Mouse (Mus musculus) MEL (cell line): ENCODE data around the gene Cyb561d1. TPM values are rescaled to one million over a fixed set of nuclear protein-coding genes. Genes with fewer than 3 reads are reported as not detected.
A peak's percentile ranks its signal among the peaks of the same experiment; 100 is the strongest.

Experiments
- DNase-seq: peaks from one replicate; pipeline ENCODE4 v3.0.0; 2011; ENCODE audit warnings: low read depth, low spot score
- H3K27ac ChIP-seq: 2 replicates; pipeline ENCODE4 v1.5.1; 2012; ENCODE audit warnings: low read depth, mild to moderate bottlenecking, control low read depth, low read length, moderate library complexity; ENCODE audit not compliant: control insufficient read depth
- H3K27me3 ChIP-seq, 2 experiments: fragments of 150-350 bp in 1 of 2; sonication (generic) in 1 of 2; 2 replicates each; pipeline ENCODE4 v1.6.1; 2012; ENCODE audit warnings: low read length in 2 of 2, mild to moderate bottlenecking in 2 of 2, improper control_type of control experiment in 1 of 2, moderate library complexity in 1 of 2; ENCODE audit not compliant: insufficient read depth in 2 of 2, control insufficient read depth in 1 of 2
- H3K36me3 ChIP-seq, 2 experiments: 2 replicates each; pipeline ENCODE4 v1.6.1; 2012 to 2014; ENCODE audit warnings: low read length in 2 of 2, improper control_type of control experiment in 1 of 2, inconsistent platforms in 1 of 2, mild to moderate bottlenecking in 1 of 2; ENCODE audit not compliant: insufficient read depth in 2 of 2, control insufficient read depth in 1 of 2
- H3K4me1 ChIP-seq, 2 experiments: fragments of 150-350 bp in 1 of 2; sonication (generic) in 1 of 2; 2 replicates each; pipeline ENCODE4 v1.6.1; 2012; ENCODE audit warnings: low read length in 2 of 2, improper control_type of control experiment in 1 of 2, mild to moderate bottlenecking in 1 of 2; ENCODE audit not compliant: insufficient read depth in 2 of 2, control insufficient read depth in 1 of 2
- H3K4me3 ChIP-seq, 2 experiments: fragments of 150-350 bp in 1 of 2; sonication (generic) in 1 of 2; 2 replicates each; pipeline ENCODE4 v1.5.1; 2012; ENCODE audit warnings: low read depth in 2 of 2, low read length in 2 of 2, mild to moderate bottlenecking in 2 of 2, moderate library complexity in 2 of 2, control low read depth in 1 of 2, improper control_type of control experiment in 1 of 2; ENCODE audit not compliant: control insufficient read depth in 1 of 2, insufficient read depth in 1 of 2
- H3K79me2 ChIP-seq: 2 replicates; pipeline ENCODE4 v1.6.1; 2012; ENCODE audit warnings: mild to moderate bottlenecking, low read length, moderate library complexity; ENCODE audit not compliant: control insufficient read depth, poor library complexity, insufficient read depth
- H3K9ac ChIP-seq: 2 replicates; pipeline ENCODE4 v1.6.1; 2012; ENCODE audit warnings: low read depth, mild to moderate bottlenecking, control low read depth, low read length, moderate library complexity; ENCODE audit not compliant: control insufficient read depth, poor library complexity, severe bottlenecking
- H3K9me3 ChIP-seq: fragments of 150-350 bp; sonication (generic); replicated peaks from 2 replicates; pipeline ENCODE4 v1.6.1; 2012; ENCODE audit warnings: mild to moderate bottlenecking, low read length, improper control_type of control experiment, moderate library complexity; ENCODE audit not compliant: insufficient read depth
- CTCF ChIP-seq, 3 experiments: IDR thresholded peaks in 2 of 3; conservative IDR thresholded peaks in 1 of 3; 2 replicates each; pipeline ENCODE4 v1.5.1; 2011 to 2012; ENCODE audit warnings: low read length in 3 of 3, low read depth in 2 of 3, mild to moderate bottlenecking in 2 of 3, improper control_type of control experiment in 1 of 3, inconsistent platforms in 1 of 3, mixed read lengths in 1 of 3, moderate library complexity in 1 of 3; ENCODE audit not compliant: control insufficient read depth in 1 of 3, insufficient read depth in 1 of 3, poor library complexity in 1 of 3, severe bottlenecking in 1 of 3
- ETS1 ChIP-seq: IDR thresholded peaks from 2 replicates; pipeline ENCODE4 v1.6.1; 2012; ENCODE audit warnings: low read depth, mild to moderate bottlenecking, inconsistent platforms, low read length, improper control_type of control experiment, moderate library complexity
- GABPA ChIP-seq: IDR thresholded peaks from 2 replicates; pipeline ENCODE4 v1.6.1; 2012; ENCODE audit warnings: low read depth, mild to moderate bottlenecking, inconsistent platforms, low read length, improper control_type of control experiment, moderate library complexity
- GATA1 ChIP-seq: IDR thresholded peaks from 2 replicates; pipeline ENCODE4 v1.6.1; 2011; ENCODE audit warnings: low read depth, low read length, improper control_type of control experiment
- MAZ ChIP-seq: IDR thresholded peaks from 2 replicates; pipeline ENCODE4 v1.6.1; 2012; ENCODE audit warnings: low read depth, mild to moderate bottlenecking, inconsistent platforms, low read length, improper control_type of control experiment
- MXI1 ChIP-seq: IDR thresholded peaks from 2 replicates; pipeline ENCODE4 v1.6.1; 2011; ENCODE audit warnings: mild to moderate bottlenecking, low read depth, low read length, improper control_type of control experiment
- MYB ChIP-seq: IDR thresholded peaks from 2 replicates; pipeline ENCODE4 v1.6.1; 2011; ENCODE audit warnings: mild to moderate bottlenecking, low read depth, low read length, improper control_type of control experiment
- NELFE ChIP-seq: IDR thresholded peaks from 2 replicates; pipeline ENCODE4 v1.6.1; 2011; ENCODE audit warnings: low read depth, low read length, improper control_type of control experiment
- POLR2AphosphoS2 ChIP-seq: IDR thresholded peaks from 2 replicates; pipeline ENCODE4 v1.6.1; 2011; ENCODE audit warnings: low read length, improper control_type of control experiment
- RAD21 ChIP-seq: IDR thresholded peaks from 2 replicates; pipeline ENCODE4 v1.6.1; 2011; ENCODE audit warnings: mild to moderate bottlenecking, low read depth, low read length, improper control_type of control experiment
- TBP ChIP-seq: IDR thresholded peaks from 2 replicates; pipeline ENCODE4 v1.8.0; 2011; ENCODE audit warnings: low read depth, low read length, improper control_type of control experiment
- USF2 ChIP-seq, 2 experiments: IDR thresholded peaks; 2 replicates each; pipeline ENCODE4 v1.6.1; 2011 to 2012; ENCODE audit warnings: improper control_type of control experiment in 2 of 2, low read length in 2 of 2, borderline replicate concordance in 1 of 2, inconsistent platforms in 1 of 2, low read depth in 1 of 2, mild to moderate bottlenecking in 1 of 2; ENCODE audit not compliant: insufficient read depth in 1 of 2
- ZC3H11A ChIP-seq: IDR thresholded peaks from 2 replicates; pipeline ENCODE4 v1.6.1; 2012; ENCODE audit warnings: low read depth, mild to moderate bottlenecking, inconsistent platforms, low read length, improper control_type of control experiment
- ZKSCAN1 ChIP-seq: IDR thresholded peaks from 2 replicates; pipeline ENCODE4 v1.6.1; 2012; ENCODE audit warnings: low read depth, mild to moderate bottlenecking, inconsistent platforms, low read length, improper control_type of control experiment, moderate library complexity
- ZMIZ1 ChIP-seq: IDR thresholded peaks from 2 replicates; pipeline ENCODE4 v1.6.1; 2012; ENCODE audit warnings: low read depth, mild to moderate bottlenecking, inconsistent platforms, low read length, improper control_type of control experiment, moderate library complexity
- ZNF384 ChIP-seq: IDR thresholded peaks from 2 replicates; pipeline ENCODE4 v1.6.1; 2012; ENCODE audit warnings: low read depth, mild to moderate bottlenecking, inconsistent platforms, low read length, improper control_type of control experiment
- polyA plus RNA-seq, 2 experiments: library from polyadenylated mRNA; stranded (reverse) in 1 of 2; unstranded in 1 of 2; fragments of >175 nt in 1 of 2; fragments of >200 nt in 1 of 2; gene quantifications; 2 replicates each; pipeline versions ENCODE4 v1.2.1 to v1.2.4; 2012; ENCODE audit warnings: low replicate concordance in 2 of 2, low read depth in 1 of 2; ENCODE audit not compliant: insufficient read length in 2 of 2, insufficient read depth in 1 of 2, missing spikeins in 1 of 2
- total RNA-seq: library from RNA; depleted of rRNA; stranded (reverse); fragments of 300-350 nt; gene quantifications from 2 replicates; pipeline ENCODE4 v1.2.3, GENCODE M21; 2012

Cyb561d1 gene
- total and polyA plus RNA-seq, 3 experiments = 3.6 to 5.9 TPM; not detected in 1

- TF ChIP-seq ZKSCAN1 = no peak
- Histone ChIP-seq H3K27me3 (peaks cover 0 to under 1% of the 10 kb centered on the region in 2 experiments; a peak in 1 of 4 replicates), H3K9ac (no peak overlapping the region)
Measured at GRCm38 (mm10) chr3:108189897-108190296, 11.1 kb downstream of the Cyb561d1 start.

GRCm38 (mm10) chr3:108188716-108189490 is 12.1 kb downstream of the Cyb561d1 start:
- Histone ChIP-seq H3K4me1 (peaks cover 3 to 11% of the 10 kb centered on the region in 2 experiments), H3K27me3 (peaks cover 2 to 4% of the 10 kb centered on the region in 2 experiments; a peak in 1 of 4 replicates), H3K36me3 (peaks cover 0 to 3% of the 10 kb centered on the region in 2 experiments; a peak in 2 of 4 replicates), H3K27ac (no peak overlapping the region), H3K4me3 (no peak overlapping the region), H3K9ac (no peak overlapping the region), H3K9me3 (no peaks in the 10 kb centered on the region), H3K79me2 (peaks cover 3% of the 10 kb centered on the region; the same call in 1 of the 2 replicates)
- DNase-seq = no peak
- TF ChIP-seq TBP = no peak
- no peak for TF ChIP-seq GABPA
- no peak for TF ChIP-seq RAD21
- no peak for TF ChIP-seq ZMIZ1
- TF ChIP-seq MAZ = no peak
- no peak for TF ChIP-seq MYB
- no peak for TF ChIP-seq ETS1
- no peak for TF ChIP-seq ZC3H11A

More at GRCm38 (mm10) chr3:108189897-108190296, 11.1 kb downstream of the Cyb561d1 start:
- Histone ChIP-seq H3K9me3 (no peaks in the 10 kb centered on the region), H3K27ac (no peak overlapping the region), H3K4me3 (no peak overlapping the region), H3K79me2 (peaks cover 3% of the 10 kb centered on the region; the same call in 1 of the 2 replicates), H3K36me3 (peaks cover 0 to 3% of the 10 kb centered on the region in 2 experiments; a peak in 2 of 4 replicates), H3K4me1 (peaks cover 3 to 11% of the 10 kb centered on the region in 2 experiments)
- no peak for DNase-seq

GRCm38 (mm10) chr3:108187111-108187795 is 13.8 kb downstream of the Cyb561d1 start:
- Histone ChIP-seq H3K36me3 (peaks cover 0 to 3% of the 10 kb centered on the region in 2 experiments; a peak in 2 of 4 replicates), H3K9ac (no peak overlapping the region; the same call in 1 of the 2 replicates), H3K79me2 (peaks cover 3% of the 10 kb centered on the region; the same call in 1 of the 2 replicates), H3K9me3 (no peaks in the 10 kb centered on the region), H3K27me3 (peaks cover 2 to 6% of the 10 kb centered on the region in 2 experiments; a peak in 1 of 4 replicates), H3K27ac (no peak overlapping the region), H3K4me1 (peaks cover 3 to 11% of the 10 kb centered on the region in 2 experiments), H3K4me3 (peak overlapping the region in 1 of 2 experiments; percentile 80; a peak in 2 of 4 replicates)
- no peak for TF ChIP-seq MXI1
- no peak for TF ChIP-seq POLR2AphosphoS2
- TF ChIP-seq TBP = no peak
- TF ChIP-seq RAD21 = no peak
- TF ChIP-seq ZNF384 = no peak
- TF ChIP-seq USF2 (IDR thresholded peaks at IDR 0.05; ENCODE audit: borderline replicate concordance in 1 of 2, insufficient read depth in 1 of 2, low read depth in 1 of 2, low read length in 2 of 2) = no peak
- no peak for TF ChIP-seq CTCF (IDR thresholded peaks at IDR 0.05 in 2 of 3, conservative IDR thresholded peaks at IDR 0.05 in 1 of 3; ENCODE audit: control insufficient read depth in 1 of 3, insufficient read depth in 1 of 3, low read depth in 2 of 3, low read length in 3 of 3, poor library complexity in 1 of 3, severe bottlenecking in 1 of 3)
- TF ChIP-seq NELFE = no peak
- no peak for TF ChIP-seq GATA1
- DNase-seq = no peak
